Mouse (Mus musculus): ENCODE results near the gene Fancc.

Gene Fancc

GRCm38 (mm10) chr13:63496646-63497582, at the start of gene Fancc:
Fancc (minus strand) TSS chr13:63497278.
- DNase-seq, result peak; percentile 20

DNA sequence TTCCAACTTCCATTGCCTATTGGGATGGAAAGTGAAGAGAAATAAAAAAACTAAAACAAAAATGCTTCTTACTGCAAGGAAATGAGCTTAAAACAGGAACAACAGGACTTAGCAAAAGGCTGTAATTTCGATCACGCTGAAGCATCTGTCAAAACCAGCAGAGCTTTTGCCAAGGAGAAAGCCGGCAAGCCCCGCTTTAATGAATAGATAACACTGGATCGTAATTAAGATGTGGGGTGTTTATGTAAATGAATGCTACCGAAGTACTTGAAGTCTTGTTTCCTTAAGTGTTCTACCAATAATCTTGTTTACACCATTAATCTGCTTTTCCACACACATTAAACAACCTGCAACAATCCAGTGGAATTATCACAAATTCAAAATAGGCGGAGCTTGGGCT, 48.2 kb upstream of the Fancc start:
- DNase-seq, result no peak

DNA sequence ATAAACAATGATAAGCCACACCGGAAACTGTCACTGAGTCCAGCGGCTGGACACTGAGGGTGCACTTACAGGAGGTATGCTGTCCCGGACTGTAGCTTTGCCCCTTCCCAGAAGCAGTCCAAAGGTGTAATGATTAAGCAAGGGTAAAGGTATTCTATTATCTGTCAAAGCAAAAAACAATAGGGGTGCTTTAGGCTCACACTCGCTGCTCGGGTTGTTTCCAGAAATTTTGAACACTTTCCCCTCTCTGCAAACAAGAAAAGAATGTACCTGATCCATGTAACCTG, 47.8 kb upstream of the Fancc start:
- DNase-seq, result no peak

DNA sequence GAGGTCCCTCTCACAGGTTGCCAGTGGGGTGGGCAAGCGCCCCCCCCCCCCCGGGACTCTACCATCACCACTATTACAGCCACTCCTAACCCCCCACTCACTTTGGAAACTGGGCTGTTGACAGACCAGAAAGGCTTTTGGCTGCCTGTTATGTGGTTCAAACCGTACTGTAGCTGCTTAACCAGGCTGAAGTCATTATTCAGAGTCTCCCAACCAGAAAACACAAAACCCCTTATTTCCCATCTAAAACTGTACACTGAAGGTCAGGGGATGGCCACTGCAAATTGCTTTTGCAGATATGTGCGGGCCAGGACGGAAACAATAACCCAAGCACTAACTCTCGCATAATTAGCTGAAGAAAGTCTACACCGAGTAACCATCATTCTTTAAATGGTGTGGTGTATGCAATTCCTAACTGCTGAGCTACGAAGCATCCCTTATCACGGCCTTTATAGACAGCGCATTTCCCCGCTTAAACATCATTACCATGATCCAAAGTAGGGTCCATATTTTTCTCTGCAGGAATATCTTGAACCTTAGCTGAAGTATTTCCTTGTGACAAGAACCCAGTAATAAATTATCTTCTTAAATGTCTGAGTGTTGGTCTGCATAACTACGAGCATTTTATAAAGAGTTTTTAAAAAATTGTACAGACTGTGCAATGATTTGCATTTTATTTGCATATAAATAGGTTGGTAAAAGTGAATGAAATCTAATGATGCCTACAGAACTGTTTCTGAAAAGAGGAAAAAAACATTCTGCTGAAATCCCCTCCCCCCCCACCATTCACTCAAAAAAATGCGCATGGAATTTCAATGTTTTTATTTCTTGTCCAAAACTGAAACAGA, 47.3 kb upstream of the Fancc start:
- DNase-seq, result no peak

- peak; percentile 20 for DNase-seq
Observed at GRCm38 (mm10) chr13:63543459-63543858, 46.4 kb upstream of the Fancc start.

GRCm38 (mm10) chr13:63542796-63543384, 45.8 kb upstream of the Fancc start:
- peak; percentile 17 for DNase-seq

DNA sequence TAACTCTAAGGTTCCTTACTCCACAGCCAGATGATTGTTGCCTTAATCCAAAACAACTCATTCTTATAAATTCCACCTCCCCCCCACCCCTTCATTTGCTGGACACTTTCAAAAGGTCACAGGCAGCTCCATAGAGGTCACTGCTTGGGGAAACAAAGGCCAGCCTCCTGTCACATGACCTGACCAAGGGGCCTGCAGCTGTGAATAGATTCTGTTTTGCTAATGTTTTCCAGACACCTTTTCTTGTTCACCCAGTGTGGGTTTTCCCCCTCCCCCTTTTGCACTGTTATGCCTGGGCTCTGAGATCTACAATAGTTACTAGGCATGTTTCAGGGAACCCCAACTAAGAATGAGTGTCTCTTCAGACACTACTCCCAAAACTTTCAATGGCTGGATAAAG, 44.4 kb upstream of the Fancc start:
- DNase-seq, result no peak

DNA sequence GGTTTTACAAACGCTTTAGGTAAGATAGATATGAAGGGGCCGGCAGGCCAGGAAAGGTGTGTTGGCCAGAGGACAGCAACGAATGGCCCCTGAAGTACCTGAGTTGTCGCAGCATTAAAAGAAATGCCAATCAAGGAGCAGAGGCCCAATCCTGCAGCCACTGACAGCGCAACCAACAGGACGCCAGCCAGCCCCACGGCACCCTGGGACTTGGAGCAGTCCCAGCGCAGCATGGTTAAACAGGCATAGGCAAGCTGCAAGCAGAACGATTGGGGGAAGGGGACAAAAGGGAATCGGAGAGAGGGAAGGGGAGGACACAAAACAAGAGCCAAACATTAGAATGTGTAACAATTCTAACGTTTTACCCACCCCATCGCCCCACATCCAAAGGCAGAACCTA, 43.5 kb upstream of the Fancc start:
- no peak for DNase-seq

DNA sequence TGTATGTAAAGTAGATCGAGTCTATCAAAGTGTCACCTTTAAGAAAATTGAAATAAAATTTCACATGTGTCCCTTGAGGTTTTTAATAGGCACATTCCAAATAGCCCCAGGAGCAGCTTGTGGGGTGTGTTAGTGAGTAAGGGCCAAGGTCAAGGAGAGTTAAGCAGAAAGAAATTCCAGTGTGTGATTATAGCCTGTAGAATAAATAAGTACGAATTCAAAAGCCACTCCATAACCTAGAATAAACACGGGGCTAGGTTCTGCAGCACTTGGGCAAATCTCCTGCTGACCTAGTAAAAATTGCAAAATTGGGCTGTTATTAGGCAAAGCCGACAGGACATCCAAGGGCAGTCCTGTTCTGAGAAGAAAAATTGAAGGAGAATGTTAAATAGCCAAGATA, 37.9 kb upstream of the Fancc start:
- DNase-seq, result no peak

DNA sequence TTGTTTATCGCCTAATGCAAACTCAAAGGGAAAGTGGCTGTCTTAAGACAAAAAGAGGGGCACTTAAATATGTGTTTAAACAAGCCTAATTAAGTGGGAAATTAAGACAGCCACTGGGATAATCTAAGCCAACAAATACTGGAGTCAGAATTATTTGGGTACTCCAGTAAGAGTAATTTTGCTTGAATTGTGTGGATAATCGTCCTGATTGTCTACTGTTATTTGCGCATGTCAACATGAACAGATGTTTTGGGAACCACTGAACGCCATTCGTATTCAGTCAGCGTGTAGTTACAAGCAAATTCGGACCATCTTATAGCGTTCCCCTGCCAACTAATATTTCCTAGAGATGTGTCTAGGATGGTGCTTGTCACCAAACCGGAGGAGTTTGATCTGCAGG, 33.8 kb upstream of the Fancc start:
- no peak for DNase-seq

DNA sequence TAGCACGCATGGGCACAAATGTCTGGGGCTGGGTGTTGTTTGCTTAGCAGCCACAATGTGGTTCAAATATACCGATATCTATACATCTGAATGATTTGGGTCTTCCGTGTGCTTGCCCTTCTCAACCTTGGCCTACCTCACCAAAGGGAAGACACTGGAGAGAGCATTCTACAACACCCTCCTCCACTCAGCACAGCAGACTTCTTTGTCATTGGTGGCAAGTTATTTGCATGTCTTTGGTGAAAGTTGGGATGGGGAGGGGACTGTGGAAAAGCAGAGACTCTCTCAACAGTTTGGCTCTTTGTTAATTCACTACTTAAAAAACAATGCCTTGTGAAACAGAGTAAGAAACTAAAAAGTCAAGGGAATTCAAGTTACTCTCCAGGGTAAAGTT, 33.3 kb upstream of the Fancc start:
- DNase-seq, result no peak

- no peak for DNase-seq
Observed at GRCm38 (mm10) chr13:63529602-63530370, 32.7 kb upstream of the Fancc start.

GRCm38 (mm10) chr13:63528852-63529251, 31.8 kb upstream of the Fancc start:
- DNase-seq, result no peak

- DNase-seq, result no peak
Observed at GRCm38 (mm10) chr13:63528164-63528675, 31.1 kb upstream of the Fancc start.

GRCm38 (mm10) chr13:63525571-63526197, 28.6 kb upstream of the Fancc start:
- no peak for DNase-seq

GRCm38 (mm10) chr13:63524608-63525570, 27.8 kb upstream of the Fancc start:
- DNase-seq, result no peak

GRCm38 (mm10) chr13:63524061-63524460, 27.0 kb upstream of the Fancc start:
- no peak for DNase-seq

DNA sequence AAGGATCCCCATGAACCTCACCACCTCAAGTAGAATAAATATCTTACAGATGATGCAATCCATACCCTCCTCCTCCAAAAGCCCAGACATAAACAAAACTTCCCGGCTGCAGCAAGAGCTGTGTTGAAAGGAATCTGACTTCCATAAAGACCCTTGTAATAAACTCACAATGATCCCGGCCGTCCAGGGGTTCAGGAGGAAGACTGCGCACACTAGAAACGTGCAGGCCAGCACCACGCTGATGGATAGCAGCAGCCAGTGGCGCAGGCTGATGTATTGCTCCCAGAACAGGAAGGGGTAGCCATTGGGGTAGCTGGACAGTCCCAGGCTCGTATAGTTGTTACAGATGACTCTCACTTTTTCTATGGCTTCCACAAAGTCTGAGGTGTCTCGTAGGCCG, 25.8 kb upstream of the Fancc start:
- no peak for DNase-seq

DNA sequence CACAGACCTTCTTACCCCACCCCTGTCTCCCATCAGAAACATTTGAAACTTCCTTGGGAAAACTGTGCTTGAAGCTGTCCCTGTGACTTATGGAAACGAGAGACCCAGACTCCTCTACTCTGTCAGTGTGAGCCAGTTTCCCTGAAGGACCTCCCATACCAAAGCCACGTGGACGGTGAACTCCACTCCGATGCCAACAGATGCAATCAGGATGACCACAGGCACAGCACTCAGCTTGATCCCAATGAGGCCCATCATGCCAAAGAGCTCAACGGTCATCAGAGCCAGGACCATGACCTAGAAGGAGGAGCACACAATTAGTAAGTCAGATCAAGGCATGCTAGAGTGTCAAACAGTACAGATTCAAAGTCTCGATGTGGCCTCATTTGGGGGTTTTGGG, 23.0 kb upstream of the Fancc start:
- no peak for DNase-seq

- DNase-seq, result no peak
Observed at GRCm38 (mm10) chr13:63516535-63516934, 19.5 kb upstream of the Fancc start.

- DNase-seq, result no peak
Observed at GRCm38 (mm10) chr13:63515542-63515941, 18.5 kb upstream of the Fancc start.
